Mouse (Mus musculus) intestine, embryonic 14.5 days (tissue): ENCODE data around the gene Slc11a1. TPM values are rescaled to one million over a fixed set of nuclear protein-coding genes. Genes with fewer than 3 reads are reported as not detected.
"Not testable (repeated sequence)": the region's sequence is repeated elsewhere in the genome, so short reads cannot be mapped to it uniquely, and the experiment has no call there.

Experiments used
- ATAC-seq: fragments of 200-750 bp; cut with Nextera tagmentation; replicated peaks from 2 replicates; pipeline ENCODE4 v1.8.0; 2017; ENCODE audit warnings: low read depth, moderate number of reproducible peaks, moderate TSS enrichment, moderate library complexity; ENCODE audit not compliant: low FRiP score, low TSS enrichment
- DNase-seq: peaks from one replicate; pipeline ENCODE4 v3.0.0-alpha.2; 2018; ENCODE audit warnings: low spot score
- H3K27ac ChIP-seq: fragments of 300-500 bp; sonication (generic); 2 replicates; pipeline ENCODE4 v1.5.1; 2014; ENCODE audit warnings: low read depth, mild to moderate bottlenecking, control low read depth
- H3K27me3 ChIP-seq: fragments of 300-500 bp; sonication (generic); replicated peaks from 2 replicates; pipeline ENCODE4 v1.6.1; 2014; ENCODE audit warnings: low read length, control low read depth; ENCODE audit not compliant: control insufficient read depth, insufficient read depth
- H3K36me3 ChIP-seq: fragments of 300-500 bp; sonication (generic); 2 replicates; pipeline ENCODE4 v1.6.1; 2014; ENCODE audit warnings: low read length, control low read depth; ENCODE audit not compliant: control insufficient read depth, insufficient read depth
- H3K4me1 ChIP-seq: fragments of 300-500 bp; sonication (generic); replicated peaks from 2 replicates; pipeline ENCODE4 v1.6.1; 2014; ENCODE audit warnings: low read length, control low read depth, mixed read lengths; ENCODE audit not compliant: control insufficient read depth, insufficient read depth
- H3K4me2 ChIP-seq: fragments of 300-500 bp; sonication (generic); 2 replicates; pipeline ENCODE4 v1.6.1; 2014; ENCODE audit warnings: low read length
- H3K4me3 ChIP-seq: fragments of 300-500 bp; sonication (generic); 2 replicates; pipeline ENCODE4 v1.5.1; 2014; ENCODE audit warnings: low read depth, low read length, control low read depth, mixed read lengths
- H3K9ac ChIP-seq: fragments of 300-500 bp; sonication (generic); 2 replicates; pipeline ENCODE4 v1.6.1; 2014; ENCODE audit warnings: mild to moderate bottlenecking, low read length
- H3K9me3 ChIP-seq: fragments of 300-500 bp; sonication (generic); 2 replicates; pipeline ENCODE4 v1.6.1; 2016; ENCODE audit warnings: low read length, control low read depth; ENCODE audit not compliant: control insufficient read depth
- WGBS: fragments of 180-500 bp; shearing (Covaris S2); extraction: QIAGEN DNeasy Blood & Tissue Kit; methylation state at CpG from one replicate; pipeline ENCODE4 v1.1.7; 2014; 5-methylcytosine and 5-hydroxymethylcytosine counted together
- polyA plus RNA-seq: library from polyadenylated mRNA; unstranded; fragments of >200 nt; fragmentation: Nextera tagmentation; extraction: Ambion mirVana; gene quantifications from 2 replicates; pipeline ENCODE4 v1.2.1, GENCODE M21; 2014

The Slc11a1 gene
- polyA plus RNA-seq, 1 experiment from 2014 or later: 5.9 TPM

DNA sequence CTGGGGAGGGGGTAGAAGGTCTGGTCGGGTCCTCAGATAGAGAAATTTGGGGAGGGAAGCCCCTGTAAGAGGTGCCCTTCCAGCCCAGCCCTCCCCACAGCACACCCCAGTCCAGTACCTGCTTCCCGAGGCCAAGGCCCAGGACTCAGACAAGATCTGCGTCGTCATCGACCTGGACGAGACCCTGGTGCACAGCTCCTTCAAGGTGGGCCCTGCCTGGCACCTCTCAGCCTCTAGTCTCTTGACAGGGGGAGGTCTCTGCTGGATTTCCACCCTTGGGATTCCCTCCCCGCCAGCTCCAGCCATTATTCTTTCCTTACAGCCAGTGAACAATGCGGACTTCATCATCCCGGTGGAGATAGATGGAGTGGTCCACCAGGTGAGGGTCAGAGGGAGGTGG is 18.7 kb downstream of the Slc11a1 start:
- Histone ChIP-seq H3K27me3 (no peaks in the 10 kb centered on the region), H3K4me1 (peaks cover 27% of the 10 kb centered on the region), H3K27ac (no peak overlapping the region), H3K9ac (no peak overlapping the region; the same call in 1 of the 2 replicates), H3K4me2 (0 out of 2 replicates have a peak overlapping the region, but pooled peaks have one; percentile 97), H3K4me3 (no peak overlapping the region), H3K9me3 (no peaks in the 10 kb centered on the region), H3K36me3 (peaks cover 22% of the 10 kb centered on the region)
- no peak for ATAC-seq
- 80% methylated on average over 9 of the region's 9 CpGs for WGBS
- no peak for DNase-seq

DNA sequence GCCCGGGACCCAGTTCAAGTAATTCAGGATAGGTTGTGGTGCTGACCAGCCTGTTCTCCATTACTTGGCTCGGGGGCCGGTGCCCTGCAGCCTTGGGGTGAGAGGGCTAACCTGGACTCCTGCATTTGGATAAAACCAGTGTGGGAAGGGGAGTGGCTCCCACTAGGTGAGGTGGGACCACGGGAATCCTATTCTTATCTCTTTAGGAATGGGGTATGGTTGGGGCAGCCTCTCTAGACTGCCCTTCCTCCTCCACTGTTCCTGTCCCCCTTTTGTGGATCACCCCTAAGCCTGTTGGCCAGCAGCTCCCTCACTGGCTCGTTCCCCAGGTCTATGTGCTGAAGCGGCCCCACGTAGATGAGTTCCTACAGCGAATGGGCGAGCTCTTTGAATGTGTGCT is 19.3 kb downstream of the Slc11a1 start:
- no peak overlapping the region for H3K27ac ChIP-seq
- ATAC-seq: no peak
- 92% methylated on average over 9 of the region's 9 CpGs for WGBS

DNA sequence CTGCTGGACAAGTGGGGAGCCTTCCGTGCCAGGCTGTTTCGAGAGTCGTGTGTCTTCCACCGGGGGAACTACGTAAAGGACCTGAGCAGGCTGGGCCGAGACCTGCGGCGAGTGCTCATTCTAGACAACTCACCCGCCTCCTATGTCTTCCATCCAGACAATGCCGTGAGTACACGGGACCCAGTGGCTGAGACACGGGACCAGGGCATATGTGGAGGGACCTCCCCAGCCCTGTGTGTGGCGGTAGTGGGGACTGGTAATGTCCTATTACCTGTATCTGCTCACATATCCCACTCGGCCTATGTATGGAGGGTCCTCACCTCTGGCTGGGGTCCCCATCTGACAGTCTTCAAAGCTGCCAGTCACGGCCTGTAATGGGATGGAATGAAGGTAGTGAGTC is 19.9 kb downstream of the Slc11a1 start:
- Histone ChIP-seq H3K27ac (no peak overlapping the region), H3K9me3 (no peaks in the 10 kb centered on the region), H3K4me3 (no peak overlapping the region), H3K36me3 (peaks cover 22% of the 10 kb centered on the region), H3K27me3 (no peaks in the 10 kb centered on the region), H3K9ac (no peak overlapping the region), H3K4me1 (peaks cover 23% of the 10 kb centered on the region), H3K4me2 (no peak overlapping the region)
- 94% methylated on average over 15 of the region's 15 CpGs for whole genome bisulfite sequencing
- DNase-seq: no peak
- no peak for ATAC-seq

More for the DNA sequence above, 19.3 kb downstream of the Slc11a1 start:
- H3K9ac ChIP-seq: no peak overlapping the region
- no peaks in the 10 kb centered on the region for H3K9me3 ChIP-seq
- no peak overlapping the region for H3K4me2 ChIP-seq
- H3K27me3 ChIP-seq: no peaks in the 10 kb centered on the region
- H3K4me1 ChIP-seq: peaks cover 27% of the 10 kb centered on the region
- DNase-seq: no peak
- H3K4me3 ChIP-seq: no peak overlapping the region
- H3K36me3 ChIP-seq: peaks cover 22% of the 10 kb centered on the region

DNA sequence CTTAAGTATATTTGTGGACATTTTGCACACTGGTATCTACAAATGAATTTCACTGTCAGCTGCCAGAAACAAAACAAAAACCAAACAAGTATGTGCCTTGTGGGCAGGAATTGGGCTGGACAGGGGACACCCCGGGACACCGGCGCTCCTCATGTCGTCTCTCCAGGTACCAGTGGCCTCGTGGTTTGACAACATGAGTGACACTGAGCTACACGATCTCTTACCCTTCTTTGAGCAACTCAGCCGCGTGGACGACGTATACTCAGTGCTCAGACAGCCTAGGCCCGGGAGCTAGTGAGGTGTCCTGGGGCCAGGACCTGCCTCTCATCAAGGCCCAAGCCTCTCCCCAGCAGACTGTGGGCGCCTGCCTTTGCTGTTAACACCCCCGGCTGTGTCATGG is 20.3 kb downstream of the Slc11a1 start:
- no peak for DNase-seq
- peaks cover 22% of the 10 kb centered on the region for H3K36me3 ChIP-seq
- 85% methylated on average over 12 of the region's 13 CpGs for WGBS
- H3K27ac ChIP-seq: no peak overlapping the region
- H3K27me3 ChIP-seq: no peaks in the 10 kb centered on the region
- H3K4me1 ChIP-seq: peaks cover 20% of the 10 kb centered on the region
- H3K9ac ChIP-seq: no peak overlapping the region
- no peaks in the 10 kb centered on the region for H3K9me3 ChIP-seq
- no peak overlapping the region for H3K4me2 ChIP-seq
- ATAC-seq: no peak
- H3K4me3 ChIP-seq: no peak overlapping the region

DNA sequence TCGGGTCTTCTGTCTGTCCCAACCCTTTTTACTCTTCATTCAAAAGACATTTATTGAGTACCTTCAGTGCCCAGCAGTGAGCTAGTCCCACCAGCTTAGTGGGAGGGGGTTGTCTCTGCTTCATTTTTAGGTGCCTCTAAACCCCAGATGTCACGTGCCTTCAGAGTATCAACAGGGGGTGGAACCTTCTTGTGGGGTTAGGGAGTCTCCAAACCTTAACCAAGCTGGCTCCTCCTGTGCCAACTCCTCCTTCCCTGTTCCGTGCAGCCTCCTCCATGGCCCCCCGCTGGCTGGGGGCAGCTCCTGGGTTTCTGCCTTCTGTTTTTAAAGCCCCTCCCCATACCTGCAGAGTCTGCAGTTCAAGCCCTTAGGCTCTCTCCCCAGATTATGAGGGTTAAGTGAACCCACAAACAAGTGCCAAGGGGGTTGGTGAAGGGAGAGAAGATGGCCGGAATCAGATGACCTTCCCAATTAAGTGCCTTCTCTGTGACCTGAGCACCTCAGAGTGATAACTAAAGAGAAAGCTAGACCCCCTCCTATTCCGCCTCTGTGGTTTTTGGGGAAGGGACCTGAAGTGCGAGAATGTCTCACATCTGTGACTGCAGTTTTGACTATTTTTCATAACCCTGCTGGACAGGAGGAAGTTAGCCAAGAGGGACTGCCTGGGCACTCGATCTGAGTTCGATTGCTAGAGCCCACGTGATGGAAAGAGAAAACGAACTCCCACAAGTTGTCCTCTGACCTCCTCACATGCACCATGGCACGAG is 21.6 kb downstream of the Slc11a1 start:
- H3K27me3 ChIP-seq, ATAC-seq, DNase-seq, H3K9me3 ChIP-seq, H3K9ac ChIP-seq: not testable (repeated sequence)
- peak overlapping the region; percentile 91; the same call in 1 of the 2 replicates for H3K27ac ChIP-seq
- H3K4me3 ChIP-seq: peak overlapping the region; percentile 38
- H3K36me3 ChIP-seq: peaks cover 22% of the 10 kb centered on the region
- 7% methylated on average over 11 of the region's 12 CpGs for WGBS
- H3K4me2 ChIP-seq: peak overlapping the region; percentile 94
- H3K4me1 ChIP-seq: peaks cover 13% of the 10 kb centered on the region

DNA sequence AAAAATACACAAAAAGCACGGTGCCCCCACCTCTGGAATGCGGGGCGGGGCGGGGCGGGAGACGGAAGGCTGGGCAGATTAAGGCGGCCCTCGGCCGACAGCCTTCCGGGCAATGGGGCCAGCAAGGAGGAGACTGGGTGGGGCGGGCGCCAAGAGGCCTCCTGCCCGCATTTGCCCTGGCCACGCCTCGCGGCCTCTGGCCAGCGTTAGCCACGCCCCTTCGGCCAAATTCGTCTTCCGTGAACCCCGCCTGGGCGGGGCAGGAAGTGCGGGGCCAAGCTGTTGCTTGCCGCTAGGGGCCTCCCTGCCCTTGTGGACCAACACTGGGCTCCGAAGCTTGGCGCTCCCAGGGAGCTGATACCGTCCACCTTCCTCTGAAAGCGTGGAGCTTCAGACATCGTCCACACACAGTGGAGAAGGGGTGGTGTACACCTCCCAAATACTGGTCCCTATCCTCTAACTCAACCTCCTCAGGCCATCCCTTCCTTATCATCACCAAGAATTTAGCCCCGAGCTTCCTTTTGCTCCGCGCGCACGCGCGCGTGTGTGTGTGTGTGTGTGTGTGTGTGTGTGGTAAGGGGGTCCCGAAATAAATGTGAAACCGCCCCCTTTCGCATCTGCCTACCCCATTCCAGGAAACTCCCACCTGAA is 22.4 kb downstream of the Slc11a1 start:
- 0% methylated on average over 40 of the region's 41 CpGs for WGBS
- peak; percentile 91 for ATAC-seq

DNA sequence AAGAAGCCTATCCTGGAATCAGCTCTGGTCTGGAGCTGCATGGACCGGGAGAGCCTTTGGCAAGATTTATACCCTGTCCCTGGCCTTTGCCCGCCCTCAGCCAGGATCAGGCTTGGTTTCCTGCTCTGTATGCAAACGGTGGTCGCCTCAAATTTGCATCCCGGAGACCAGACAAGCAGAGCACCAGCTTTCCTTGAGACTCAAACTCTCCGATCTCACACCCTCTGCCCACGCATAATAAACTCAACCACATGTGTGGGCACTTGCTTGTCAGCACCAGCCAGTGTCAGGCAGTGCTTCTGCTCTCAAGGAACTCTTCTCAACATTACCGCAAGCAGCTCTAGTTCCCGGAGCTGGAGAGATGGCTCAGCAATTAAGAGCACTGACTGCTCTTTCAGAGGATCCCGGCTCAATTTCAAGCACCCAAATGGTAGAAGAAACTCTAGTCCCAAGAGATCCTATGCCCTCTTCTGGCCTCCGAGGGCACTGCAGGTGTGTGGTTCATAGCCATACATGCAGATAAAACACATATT is 23.0 kb downstream of the Slc11a1 start:
- H3K9me3 ChIP-seq: no peaks in the 10 kb centered on the region
- no peaks in the 10 kb centered on the region for H3K27me3 ChIP-seq
- 3% methylated on average over 11 of the region's 11 CpGs for WGBS
- ATAC-seq (peak; percentile 49), DNase-seq (peak; percentile 87)
- H3K4me1 ChIP-seq: peaks cover 9% of the 10 kb centered on the region
- H3K9ac ChIP-seq: peak overlapping the region; percentile 58
- peak overlapping the region; percentile 94 for H3K4me2 ChIP-seq
- peak overlapping the region; percentile 91 for H3K27ac ChIP-seq
- peaks cover 22% of the 10 kb centered on the region for H3K36me3 ChIP-seq
- peak overlapping the region; percentile 38 for H3K4me3 ChIP-seq

More for the DNA sequence above, 22.4 kb downstream of the Slc11a1 start:
- Histone ChIP-seq H3K36me3 (peaks cover 22% of the 10 kb centered on the region), H3K4me3 (peak overlapping the region; percentile 38), H3K27ac (peak overlapping the region; percentile 91), H3K4me2 (peak overlapping the region; percentile 94), H3K27me3 (no peaks in the 10 kb centered on the region), H3K4me1 (peaks cover 13% of the 10 kb centered on the region), H3K9ac (peak overlapping the region; percentile 58), H3K9me3 (no peaks in the 10 kb centered on the region)
- DNase-seq: peak; percentile 96

DNA sequence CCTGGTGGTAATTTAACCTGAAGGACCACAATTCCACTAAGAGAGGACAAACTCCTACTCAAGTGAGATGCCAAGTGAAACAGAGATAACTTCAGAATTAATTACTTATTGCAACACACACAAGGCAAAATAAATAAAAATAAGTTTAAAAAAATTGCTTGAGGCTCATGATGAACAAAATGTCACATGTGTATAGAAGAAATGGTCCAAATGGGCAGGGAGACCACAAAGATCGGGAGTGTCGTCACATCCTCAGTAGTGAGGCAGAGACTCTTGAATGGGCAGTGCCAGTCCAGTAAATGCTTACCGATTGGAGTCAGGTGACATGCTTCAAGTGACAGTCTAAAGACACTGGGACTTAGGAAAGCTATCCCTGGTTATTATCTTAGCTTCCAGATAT is 25.5 kb downstream of the Slc11a1 start:
- no peak overlapping the region for H3K4me3 ChIP-seq
- H3K9me3 ChIP-seq: no peaks in the 10 kb centered on the region
- 85% methylated on average over 3 of the region's 3 CpGs for WGBS
- H3K4me2 ChIP-seq: no peak overlapping the region
- H3K4me1 ChIP-seq: 0 out of 2 replicates have a peak, but pooled peaks cover 2% of the 10 kb centered on the region
- no peak overlapping the region for H3K27ac ChIP-seq
- ATAC-seq: no peak
- no peak overlapping the region for H3K9ac ChIP-seq
- no peaks in the 10 kb centered on the region for H3K36me3 ChIP-seq
- H3K27me3 ChIP-seq: no peaks in the 10 kb centered on the region
- DNase-seq: no peak
